Mouse (Mus musculus): Measurements from ENCODE around the gene Dazl.

Dazl gene

DNA sequence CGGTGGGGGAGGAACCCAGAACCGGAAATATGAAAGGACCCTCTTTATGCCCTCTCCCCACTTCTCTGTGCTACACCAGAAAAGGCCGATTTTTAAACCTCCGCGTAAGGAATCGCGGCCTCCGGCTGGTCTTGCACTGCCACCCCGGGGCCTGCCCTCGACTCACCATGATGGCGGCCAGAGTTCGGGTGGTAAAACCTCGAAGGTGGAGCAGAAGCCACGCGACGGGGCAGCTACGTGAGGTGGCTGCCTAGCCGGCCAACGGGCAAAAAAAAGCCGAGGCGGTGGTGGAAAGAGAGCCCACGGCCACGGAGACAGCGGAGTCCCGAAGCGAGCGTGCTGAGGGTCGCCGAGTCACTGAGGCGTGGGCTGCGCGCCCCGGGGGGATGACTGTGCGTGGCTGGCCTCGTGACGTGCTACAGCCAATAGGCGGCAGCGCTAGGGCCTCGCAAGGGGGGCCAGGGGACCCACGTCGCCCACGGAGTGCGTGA lies at the start of gene Dazl:
Gene Dazl, minus strand, starts transcription at position 396 of the 491 bp plus-strand sequence.
- peak; percentile 16 for ATAC-seq (ENCODE audit: insufficient number of reproducible peaks, low FRiP score, low TSS enrichment)

GRCm38 (mm10) chr17:50341850-50342544 lies 48.6 kb upstream of the Dazl start:
- ATAC-seq (ENCODE audit: insufficient number of reproducible peaks, low FRiP score, low TSS enrichment) = no peak

DNA sequence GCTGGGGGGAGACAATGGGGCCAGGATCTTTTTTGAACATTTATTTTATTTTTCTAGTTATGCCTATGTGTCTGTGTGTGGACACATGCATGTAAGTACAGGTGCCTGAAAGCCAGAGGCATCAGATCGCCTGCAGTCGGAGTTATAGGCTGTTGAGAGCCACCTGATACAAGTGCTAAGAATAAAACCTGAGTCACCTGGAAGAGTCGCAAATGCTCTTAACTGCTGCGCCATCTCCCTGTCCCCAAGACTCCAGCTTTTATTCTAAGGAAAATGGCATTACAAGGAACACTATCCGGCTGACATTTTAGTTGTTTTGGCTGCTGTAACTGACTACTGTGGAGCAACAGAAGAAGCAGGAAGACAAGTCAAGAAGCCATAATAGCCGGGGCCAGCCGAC lies 45.5 kb upstream of the Dazl start:
- ATAC-seq (ENCODE audit: insufficient number of reproducible peaks, low FRiP score, low TSS enrichment) = no peak

- ATAC-seq (ENCODE audit: insufficient number of reproducible peaks, low FRiP score, low TSS enrichment) = no peak
Measured at GRCm38 (mm10) chr17:50335776-50336175, 42.3 kb upstream of the Dazl start.

DNA sequence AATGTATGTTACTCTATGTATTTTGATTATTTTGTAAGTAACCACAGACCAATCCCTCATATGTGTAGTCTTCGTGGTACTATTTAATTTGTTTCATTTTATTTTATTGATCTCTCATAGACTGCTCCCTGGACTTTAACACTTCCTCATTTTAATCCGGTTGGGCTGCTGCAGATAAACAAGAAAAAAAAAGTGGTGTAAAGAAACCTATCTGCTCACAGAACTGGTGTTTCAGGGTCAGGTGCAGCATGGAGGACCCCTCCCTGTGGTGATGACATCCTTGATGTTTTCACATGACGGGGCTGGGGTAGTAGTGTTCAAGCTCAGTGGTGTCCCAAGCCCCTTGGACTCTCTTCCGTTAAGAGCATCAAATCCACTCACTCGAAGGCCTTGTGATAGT lies 41.3 kb upstream of the Dazl start:
- ATAC-seq (ENCODE audit: insufficient number of reproducible peaks, low FRiP score, low TSS enrichment) = no peak

DNA sequence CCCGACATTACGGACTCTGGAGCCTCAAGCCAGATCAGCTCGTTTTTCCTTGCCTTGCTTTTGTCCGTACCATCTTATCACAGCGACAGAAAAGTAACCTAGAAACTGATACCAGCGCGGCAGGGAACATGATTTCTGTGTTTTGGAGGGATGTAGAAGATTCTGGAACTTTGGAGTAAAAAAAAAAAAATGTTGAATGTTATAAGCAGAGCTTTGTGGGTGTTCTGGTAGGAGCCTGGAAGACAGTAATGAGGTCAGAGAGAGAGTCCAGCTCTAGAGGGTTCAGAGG lies 38.5 kb upstream of the Dazl start:
- ATAC-seq (ENCODE audit: insufficient number of reproducible peaks, low FRiP score, low TSS enrichment) = no peak

DNA sequence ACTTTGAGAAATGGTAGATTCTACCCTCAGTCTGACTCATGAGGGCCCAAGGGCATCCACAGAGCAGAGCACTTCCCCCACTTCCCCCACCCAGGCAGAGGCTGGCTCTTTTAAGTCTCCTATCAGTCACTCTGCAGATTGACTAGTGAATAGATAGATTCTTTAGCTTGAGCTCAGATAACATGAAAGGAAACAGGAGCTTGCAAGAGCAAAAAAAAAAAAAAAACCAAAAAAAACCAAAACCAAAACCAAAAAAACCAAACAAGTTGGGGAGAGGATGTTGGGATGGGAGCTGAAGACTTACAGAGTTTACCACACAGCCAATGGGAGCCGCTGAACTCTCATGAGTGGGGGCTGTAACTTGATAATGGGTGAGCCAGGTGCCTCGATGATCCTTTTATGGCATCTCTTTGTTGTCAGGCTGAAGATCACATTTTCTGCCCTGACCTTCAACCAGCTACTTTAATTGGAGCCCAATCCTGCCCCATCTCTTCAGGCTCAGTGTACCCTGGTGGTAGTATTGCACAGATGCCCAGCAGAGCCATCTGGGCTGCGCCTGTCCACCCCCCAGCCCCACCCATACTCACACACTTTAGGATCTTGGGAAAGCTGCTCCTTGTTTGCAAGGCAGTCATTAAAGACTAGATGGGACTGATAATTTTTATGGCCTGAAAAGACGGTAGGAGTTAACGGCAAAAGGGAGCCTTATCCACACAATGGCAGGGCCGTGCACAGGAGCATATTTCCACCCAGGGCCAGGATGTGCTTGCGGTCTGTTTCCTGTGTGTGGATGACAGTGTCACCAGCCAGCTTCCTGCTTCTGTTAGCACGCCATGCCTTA lies 38.0 kb upstream of the Dazl start:
- no peak for ATAC-seq (ENCODE audit: insufficient number of reproducible peaks, low FRiP score, low TSS enrichment)

GRCm38 (mm10) chr17:50330245-50330644 lies 36.8 kb upstream of the Dazl start:
- ATAC-seq (ENCODE audit: insufficient number of reproducible peaks, low FRiP score, low TSS enrichment) = no peak

DNA sequence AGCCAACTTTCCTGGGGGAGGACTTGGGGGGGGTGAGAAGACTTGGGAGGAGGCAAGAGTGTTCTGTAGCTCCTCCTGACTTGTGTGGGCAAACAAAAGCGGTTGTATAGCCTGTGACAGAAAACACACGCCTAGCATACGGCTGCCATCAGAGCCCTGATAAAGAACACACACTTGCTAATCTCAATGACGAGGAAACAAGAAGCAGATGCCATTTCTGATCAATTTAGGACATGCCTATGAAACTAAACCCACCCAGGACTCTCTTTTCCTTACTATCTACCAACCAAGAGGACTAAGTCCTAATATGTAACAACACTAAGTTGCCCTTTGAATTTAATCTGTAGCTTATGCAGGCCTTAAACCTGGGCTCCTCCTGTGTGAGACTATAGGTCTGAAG lies 31.2 kb upstream of the Dazl start:
- no peak for ATAC-seq (ENCODE audit: insufficient number of reproducible peaks, low FRiP score, low TSS enrichment)

GRCm38 (mm10) chr17:50318810-50319209 lies 25.4 kb upstream of the Dazl start:
- ATAC-seq (ENCODE audit: insufficient number of reproducible peaks, low FRiP score, low TSS enrichment) = no peak

GRCm38 (mm10) chr17:50316216-50317150 lies 23.0 kb upstream of the Dazl start:
- ATAC-seq (ENCODE audit: insufficient number of reproducible peaks, low FRiP score, low TSS enrichment) = no peak

DNA sequence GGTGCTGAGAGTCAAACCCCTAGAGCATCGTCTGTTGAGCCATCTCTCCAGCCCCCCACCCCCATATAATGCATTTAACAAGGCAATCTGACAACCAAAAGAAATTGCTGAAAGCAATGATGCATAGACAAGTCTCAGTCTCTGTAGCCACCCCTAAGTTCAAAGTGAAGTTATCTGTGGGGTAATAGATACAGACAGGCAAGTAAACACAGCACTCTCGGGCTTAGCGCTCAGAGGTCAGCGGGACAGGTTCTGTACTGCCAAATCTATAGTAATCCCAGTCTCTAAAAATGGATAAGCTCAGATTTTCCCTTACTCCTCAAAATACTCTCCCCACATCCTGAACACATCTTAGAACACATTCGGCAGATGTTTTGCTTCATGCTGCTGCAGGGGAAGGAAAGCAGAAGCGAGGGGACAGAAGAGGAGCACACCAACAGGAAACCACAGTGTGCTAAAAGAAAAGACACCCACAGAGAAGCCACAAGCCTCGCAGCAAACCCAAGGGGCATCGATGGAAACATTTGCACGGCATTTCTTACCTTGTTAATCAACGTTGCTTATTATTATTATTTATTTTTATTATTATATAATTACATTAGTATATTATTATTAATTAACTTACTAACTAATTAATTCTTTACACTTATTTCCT lies 16.8 kb upstream of the Dazl start:
- ATAC-seq (ENCODE audit: insufficient number of reproducible peaks, low FRiP score, low TSS enrichment) = no peak

GRCm38 (mm10) chr17:50309512-50310072 lies 16.2 kb upstream of the Dazl start:
- ATAC-seq (ENCODE audit: insufficient number of reproducible peaks, low FRiP score, low TSS enrichment) = no peak

GRCm38 (mm10) chr17:50308880-50309279 lies 15.4 kb upstream of the Dazl start:
- ATAC-seq (ENCODE audit: insufficient number of reproducible peaks, low FRiP score, low TSS enrichment) = no peak

DNA sequence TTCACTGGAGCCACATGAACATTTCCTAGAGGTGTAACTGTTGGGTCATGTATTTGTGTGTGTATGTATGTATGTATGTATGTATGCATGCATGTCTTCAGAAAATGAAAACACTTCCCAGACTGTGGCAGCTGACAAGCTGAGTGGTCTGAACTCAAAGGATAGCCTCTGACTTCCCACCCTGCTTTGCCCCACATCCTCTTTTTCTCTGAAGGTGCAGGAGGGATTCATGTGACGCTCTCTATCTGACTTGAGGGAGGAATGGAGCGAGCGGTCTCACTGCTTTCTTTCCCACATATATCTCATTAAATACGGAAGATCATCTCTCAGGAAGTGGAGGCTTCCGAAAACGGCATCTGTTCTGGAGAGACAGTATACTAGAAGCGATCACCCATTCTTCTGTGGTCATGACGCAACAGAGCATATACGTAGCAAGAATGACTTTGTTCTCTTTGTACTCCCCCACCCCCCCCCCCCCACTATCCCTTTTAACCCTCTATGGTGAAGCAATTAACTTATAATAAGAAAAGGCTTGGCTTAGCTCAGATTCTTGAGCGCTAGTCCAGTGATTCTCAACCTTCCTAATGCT lies 14.7 kb upstream of the Dazl start:
- no peak for ATAC-seq (ENCODE audit: insufficient number of reproducible peaks, low FRiP score, low TSS enrichment)

- ATAC-seq (ENCODE audit: insufficient number of reproducible peaks, low FRiP score, low TSS enrichment) = no peak
Measured at GRCm38 (mm10) chr17:50302867-50303266, 9.4 kb upstream of the Dazl start.

- no peak for ATAC-seq (ENCODE audit: insufficient number of reproducible peaks, low FRiP score, low TSS enrichment)
Measured at GRCm38 (mm10) chr17:50300171-50300841, 6.9 kb upstream of the Dazl start.

- ATAC-seq (ENCODE audit: insufficient number of reproducible peaks, low FRiP score, low TSS enrichment) = no peak
Measured at GRCm38 (mm10) chr17:50298821-50299220, 5.4 kb upstream of the Dazl start.

- no peak; the same call in 1 of the 2 replicates for ATAC-seq (ENCODE audit: insufficient number of reproducible peaks, low FRiP score, low TSS enrichment)
Measured at GRCm38 (mm10) chr17:50294726-50295125, 1.3 kb upstream of the Dazl start.
